Mouse (Mus musculus): Measurements from ENCODE around the gene Ufc1.
A peak's percentile ranks its signal among the peaks of the same experiment; 100 is the strongest.
"Not testable (repeated sequence)": the region's sequence is repeated elsewhere in the genome, so short reads cannot be mapped to it uniquely, and the experiment has no call there.

Ufc1 gene

DNA sequence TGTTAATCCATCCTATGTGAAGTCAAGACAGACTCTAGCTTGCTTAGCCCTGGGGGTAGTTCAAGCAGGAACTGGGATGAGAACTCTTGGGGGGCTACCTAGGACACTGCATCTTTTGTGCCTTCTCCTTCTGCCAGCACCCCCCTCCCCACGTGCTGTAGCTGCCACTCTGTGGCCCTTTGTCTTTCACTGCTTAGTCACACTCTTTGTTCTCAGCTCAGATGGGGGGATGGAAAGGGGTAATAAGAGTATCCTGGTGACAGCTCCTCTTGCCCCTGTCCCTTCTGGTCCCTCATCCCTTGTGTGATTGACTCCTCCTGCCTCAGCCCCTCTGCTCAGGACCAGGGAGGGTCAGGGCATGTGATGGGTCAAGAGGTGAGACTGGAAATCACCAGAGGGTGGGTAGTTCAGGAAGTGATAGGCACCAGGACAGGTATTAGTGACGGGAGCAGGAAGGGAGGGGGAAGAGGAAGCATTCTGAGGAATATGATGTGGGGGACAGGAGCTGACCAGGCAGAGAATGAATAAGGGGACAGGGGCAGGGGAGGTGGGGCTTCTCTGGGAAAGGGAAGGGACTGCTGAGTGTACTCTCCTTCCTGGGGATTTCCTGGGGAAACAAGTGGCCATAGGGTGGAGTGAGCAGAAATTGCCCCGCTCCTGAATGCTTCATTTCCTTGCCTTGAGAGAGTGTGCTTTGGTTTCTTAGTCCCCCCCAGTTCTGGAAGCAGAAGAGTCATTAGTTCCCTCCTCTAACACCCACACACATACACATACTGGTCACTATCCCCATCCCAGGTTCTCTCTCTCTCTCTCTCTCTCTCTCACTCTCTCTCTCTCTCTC lies 46.2 kb downstream of the Ufc1 start:
- peak; percentile 47 for DNase-seq (ENCODE audit: low read depth, low spot score)

DNA sequence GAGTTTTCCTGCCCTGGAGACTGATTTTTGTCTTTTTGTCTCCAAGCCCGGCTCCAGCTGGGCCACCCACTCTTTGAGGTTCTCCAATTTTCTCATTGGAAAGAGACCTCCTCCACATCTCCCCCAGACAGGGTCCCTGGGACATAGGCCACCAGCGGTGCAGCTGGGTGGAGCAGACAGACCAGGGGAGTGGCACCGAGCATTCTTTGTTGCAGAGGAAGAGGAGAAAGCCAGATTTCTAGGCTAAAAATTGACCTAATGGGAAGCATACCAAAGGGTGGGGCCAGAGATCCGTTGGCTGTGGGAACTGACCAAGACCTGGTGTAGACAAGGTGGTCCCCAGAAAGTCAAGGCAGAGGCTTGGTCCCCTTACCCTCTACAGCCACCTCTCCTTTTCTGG lies 46.9 kb downstream of the Ufc1 start:
- peak; percentile 54 for DNase-seq (ENCODE audit: low read depth, low spot score)

DNA sequence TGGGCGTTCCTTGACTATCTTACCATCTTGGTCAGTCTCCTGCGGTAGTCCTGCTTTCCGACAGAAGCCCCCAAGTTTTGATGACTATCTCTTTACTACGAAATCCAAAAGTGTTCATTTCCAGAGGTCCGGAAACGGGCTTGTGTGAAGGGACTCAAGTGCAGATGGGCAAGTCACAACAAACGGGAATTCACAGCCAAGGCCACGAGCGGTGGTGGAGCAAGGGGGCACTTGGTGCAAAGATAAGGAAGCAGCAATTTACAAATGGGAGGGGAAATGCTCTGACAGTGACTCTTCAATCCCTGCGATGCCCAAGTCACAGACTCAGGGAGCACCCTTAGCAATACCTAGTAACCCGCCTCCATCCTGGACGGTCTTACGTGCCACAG lies 47.4 kb downstream of the Ufc1 start:
- DNase-seq (ENCODE audit: low read depth, low spot score): peak; percentile 68

DNA sequence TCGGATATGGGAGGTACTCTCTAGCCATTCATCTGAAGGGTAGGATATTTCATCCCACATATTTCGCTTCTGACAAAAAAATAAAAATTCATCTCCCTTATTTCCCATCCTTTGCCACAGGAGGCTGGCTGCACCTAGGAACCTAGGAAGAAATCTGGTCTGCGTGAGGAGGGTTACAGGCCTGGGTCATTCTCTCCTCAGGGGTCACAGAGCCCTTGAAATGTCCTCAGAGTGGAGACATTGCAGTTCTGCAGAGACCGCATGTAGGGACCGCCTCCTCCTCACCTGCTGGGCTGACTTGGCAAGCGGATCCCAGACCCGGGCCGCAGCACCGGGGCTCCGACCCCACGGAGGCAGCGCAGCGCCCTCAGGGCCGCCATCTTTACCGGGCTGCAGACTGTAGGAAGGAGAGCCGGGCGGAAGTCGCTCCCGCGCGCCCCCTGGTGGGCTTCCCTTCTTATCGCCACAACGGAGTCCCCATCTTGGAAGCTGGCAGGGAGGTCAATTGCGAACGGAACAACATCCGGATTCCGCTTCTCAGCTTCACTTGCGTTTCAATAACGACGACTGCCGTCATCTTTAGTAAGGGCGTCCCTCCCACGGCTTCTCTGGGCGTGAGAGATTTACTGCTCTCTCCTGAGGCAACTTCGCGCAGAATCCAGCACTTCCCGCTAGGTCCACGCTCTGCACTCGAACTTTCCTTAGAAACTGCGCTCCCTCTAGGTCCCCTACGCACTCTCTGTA lies 47.9 kb downstream of the Ufc1 start:
- peak; percentile 99 for DNase-seq (ENCODE audit: low read depth, low spot score)

DNA sequence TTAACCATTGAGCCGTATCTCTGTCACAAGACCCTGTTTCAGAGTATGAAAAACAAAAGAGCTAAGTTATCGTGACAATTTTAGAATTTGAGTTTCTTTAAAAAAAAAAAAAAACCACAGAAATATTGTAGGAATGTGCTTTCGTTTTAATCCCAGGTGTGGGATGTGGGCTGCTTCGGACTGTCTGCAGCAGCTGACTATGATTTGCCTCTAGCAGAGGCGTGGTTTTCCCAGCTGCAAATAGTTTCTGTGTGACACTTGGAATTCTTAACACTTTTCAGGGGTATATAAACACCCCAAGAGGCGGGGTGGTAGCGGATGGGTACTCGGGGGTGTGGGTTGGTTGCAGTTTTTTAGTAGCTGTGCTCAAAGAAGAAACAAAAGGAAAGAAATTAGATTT lies 49.5 kb downstream of the Ufc1 start:
- DNase-seq (ENCODE audit: low read depth, low spot score): peak; percentile 70

DNA sequence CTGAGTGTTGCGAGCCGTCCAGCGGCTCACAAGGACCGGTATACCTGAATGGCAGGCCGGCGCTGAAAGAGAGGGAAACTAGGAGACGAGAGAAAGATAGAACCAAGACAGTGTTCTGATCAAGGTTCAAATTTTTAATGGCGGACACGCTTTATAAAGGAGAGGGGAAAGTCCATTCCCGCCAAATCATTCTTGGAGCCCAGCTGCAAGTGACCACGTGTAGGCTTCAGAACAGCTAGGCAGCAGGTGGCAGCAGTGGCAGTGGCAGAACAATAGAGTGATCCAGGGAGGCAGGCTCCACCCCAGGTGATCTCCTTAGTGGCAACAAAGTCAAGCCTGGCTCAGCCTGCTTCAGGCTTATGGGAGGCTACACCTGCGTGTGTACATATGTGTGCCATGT lies 52.9 kb downstream of the Ufc1 start:
- DNase-seq (ENCODE audit: low read depth, low spot score): not testable (repeated sequence)

DNA sequence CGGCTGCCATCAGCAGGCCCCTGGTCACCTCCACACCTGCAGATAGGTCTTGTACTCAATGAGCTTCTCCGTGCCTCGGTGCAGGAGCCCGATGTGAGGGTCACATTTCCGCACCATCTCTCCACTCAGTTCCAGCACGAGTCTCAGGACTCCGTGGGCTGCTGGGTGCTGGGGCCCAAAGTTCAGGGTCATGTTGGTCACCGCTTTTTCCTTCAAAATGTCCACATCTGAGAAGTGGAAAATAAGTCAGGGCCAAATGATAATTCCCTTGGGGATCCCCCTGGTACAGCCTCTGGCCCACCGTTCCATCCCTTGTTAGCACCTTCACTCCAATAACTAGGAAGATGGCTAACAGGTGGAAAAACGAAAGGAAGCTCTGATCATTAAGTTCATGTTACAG lies 53.9 kb downstream of the Ufc1 start:
- DNase-seq (ENCODE audit: low read depth, low spot score): no peak

DNA sequence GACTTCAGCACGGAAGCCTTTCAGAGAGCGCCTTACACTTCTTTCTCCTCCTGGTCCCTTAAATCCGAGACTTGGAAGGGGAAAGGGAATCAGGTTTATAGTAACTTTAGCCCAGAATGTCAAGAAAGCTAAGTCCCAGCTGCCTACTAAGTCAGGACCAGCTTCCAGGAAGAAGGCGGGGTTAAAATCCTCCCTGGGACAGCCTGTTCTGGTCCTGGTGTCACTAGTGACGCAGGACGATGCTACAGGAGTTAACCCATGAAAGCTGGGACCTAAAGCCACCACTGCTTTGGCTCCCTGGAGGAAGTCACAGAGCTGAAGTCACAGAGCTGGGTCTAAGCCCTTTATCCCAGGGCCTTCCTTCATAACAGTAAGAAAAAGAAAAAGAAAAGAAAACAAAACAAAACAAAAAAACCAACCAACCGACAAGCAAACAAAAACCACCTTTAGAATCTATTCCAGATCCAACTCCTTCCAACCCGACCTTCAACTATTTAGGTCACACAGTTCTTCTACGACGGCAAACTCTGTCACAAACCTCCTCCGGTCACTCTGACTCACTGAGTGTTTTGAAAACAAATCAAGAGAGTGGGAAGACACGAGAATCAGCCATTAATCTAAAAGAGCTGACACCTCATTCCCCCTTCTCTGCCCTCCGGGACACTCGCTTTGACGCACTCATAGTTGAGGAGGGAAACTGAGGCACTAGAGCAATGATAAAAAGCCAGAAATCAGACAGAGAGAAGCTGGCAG lies 54.7 kb downstream of the Ufc1 start:
- no peak for DNase-seq (ENCODE audit: low read depth, low spot score)

All from 3T3-L1 (cell line).